In the genomic region with DNA sequence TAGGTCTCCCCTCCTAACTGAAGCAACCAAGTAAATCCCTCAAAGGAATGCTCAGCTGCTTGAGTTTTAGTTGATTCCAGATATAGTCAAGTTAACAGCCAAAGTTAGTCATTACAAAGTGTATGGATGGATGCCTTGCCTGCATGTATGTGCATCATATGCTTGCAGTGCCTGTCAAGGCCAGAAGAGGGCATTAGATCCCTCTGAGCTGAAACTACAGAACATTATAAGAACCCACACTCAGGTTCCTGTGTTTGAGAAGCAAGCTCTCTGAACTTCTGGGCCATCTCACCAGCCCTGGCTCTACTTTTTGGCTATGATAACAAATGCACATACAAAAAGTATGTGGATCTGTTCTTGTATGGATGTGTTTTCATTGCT, we compare ENCODE assay signal across 20 mouse cellular contexts. TPM values are rescaled to one million over a fixed set of nuclear protein-coding genes. Genes with fewer than 3 reads are reported as not detected.
DNase-seq lines count a peak whose midpoint lies in the region; ATAC-seq and TF ChIP-seq lines count a peak whose summit lies in the region.
"Had no signal": no experiment of that assay in that cellular context is flagged by ENCODE, and none has a peak within 500 bp of the region (broad histone marks: within the 10 kb centered on the region; RNA-seq: fewer than 3 reads in every experiment).

No protein-coding gene starts in this region.

- H3K4me3 ChIP-seq in heart, postnatal 0 days (ENCODE audit: low read depth, low read length) = no peak overlapping the region
- H3K4me3 ChIP-seq in liver, postnatal 0 days (ENCODE audit: low read depth, low read length) = no peak overlapping the region
- H3K4me3 ChIP-seq in liver, embryonic 12.5 days = no peak overlapping the region
- H3K4me3 ChIP-seq: heart, embryonic 10.5 days; limb, embryonic 12.5 days; midbrain, embryonic 12.5 days had no signal

- H3K36me3 ChIP-seq in heart, postnatal 0 days (replicated peaks; ENCODE audit: control insufficient read depth, insufficient read depth, low read length) = no peaks in the 10 kb centered on the region
- H3K36me3 ChIP-seq in liver, postnatal 0 days (replicated peaks; ENCODE audit: insufficient read depth, low read length) = no peaks in the 10 kb centered on the region
- no peaks in the 10 kb centered on the region for H3K36me3 ChIP-seq in liver, embryonic 12.5 days
- H3K36me3 ChIP-seq in splenic B cell, adult 2 months (ENCODE audit: control insufficient read depth, insufficient read depth, low read length, poor library complexity, severe bottlenecking) = no peaks in the 10 kb centered on the region
- H3K36me3 ChIP-seq: heart, embryonic 10.5 days; limb, embryonic 12.5 days; midbrain, embryonic 12.5 days had no signal

- no peak overlapping the region for H3K9ac ChIP-seq in heart, postnatal 0 days (replicated peaks; ENCODE audit: low read depth, low read length)
- no peak overlapping the region for H3K9ac ChIP-seq in liver, postnatal 0 days (replicated peaks)
- no peak overlapping the region for H3K9ac ChIP-seq in liver, embryonic 12.5 days
- H3K9ac ChIP-seq: limb, embryonic 12.5 days; midbrain, embryonic 12.5 days had no signal

- 0 out of 2 replicates have a peak, but pooled peaks have one; percentile 16 for TF ChIP-seq CTCF in heart, postnatal 0 days (IDR thresholded peaks at IDR 0.05; ENCODE audit: low read depth)
- TF ChIP-seq CTCF in liver, postnatal 0 days (IDR thresholded peaks at IDR 0.05; ENCODE audit: low read depth) = peak; percentile 49

- no peak for DNase-seq in heart, postnatal 0 days (ENCODE audit: low spot score)
- no peak for DNase-seq in heart, postnatal 14 days
- no peak for DNase-seq in liver, postnatal 0 days
- DNase-seq in ES-CJ7 (ENCODE audit: low read depth, low spot score) = peak; percentile 62
- DNase-seq in splenic B cell, adult 2 months (ENCODE audit: low read depth, low spot score) = peak; percentile 53
- DNase-seq in thymus, postnatal 36 days = no peak
- no peak for DNase-seq in kidney, postnatal 4 days
- DNase-seq: adrenal gland, postnatal 36 days; cerebellum, adult 8-10 months; gastrocnemius, postnatal 10 days had no signal

- peaks cover 39% of the 10 kb centered on the region for H3K4me1 ChIP-seq in heart, postnatal 0 days (ENCODE audit: control insufficient read depth, insufficient read depth)
- H3K4me1 ChIP-seq in liver, postnatal 0 days (ENCODE audit: insufficient read depth) = peaks cover 29% of the 10 kb centered on the region
- peaks cover 27% of the 10 kb centered on the region for H3K4me1 ChIP-seq in liver, embryonic 12.5 days
- H3K4me1 ChIP-seq: limb, embryonic 12.5 days; midbrain, embryonic 12.5 days had no signal

- H3K27me3 ChIP-seq in heart, postnatal 0 days (ENCODE audit: control insufficient read depth, insufficient read depth, low read length) = no peaks in the 10 kb centered on the region
- H3K27me3 ChIP-seq in liver, postnatal 0 days (ENCODE audit: insufficient read depth, low read length) = no peaks in the 10 kb centered on the region
- 0 out of 2 replicates have a peak, but pooled peaks cover 6% of the 10 kb centered on the region for H3K27me3 ChIP-seq in liver, embryonic 12.5 days (replicated peaks)
- H3K27me3 ChIP-seq in splenic B cell, adult 2 months (ENCODE audit: control insufficient read depth, insufficient read depth, low read length, poor library complexity, severe bottlenecking) = no peaks in the 10 kb centered on the region
- H3K27me3 ChIP-seq: limb, embryonic 12.5 days; midbrain, embryonic 12.5 days had no signal

- ATAC-seq in heart, postnatal 0 days (ENCODE audit: insufficient read depth, low read depth) = no peak
- no peak for ATAC-seq in liver, postnatal 0 days
- ATAC-seq in liver, embryonic 12.5 days = no peak
- ATAC-seq: hindbrain, embryonic 16.5 days had no signal

- H3K4me2 ChIP-seq in heart, postnatal 0 days (ENCODE audit: low read depth, low read length) = no peak overlapping the region
- no peak overlapping the region for H3K4me2 ChIP-seq in liver, postnatal 0 days (ENCODE audit: low read depth, low read length)
- no peak overlapping the region for H3K4me2 ChIP-seq in liver, embryonic 12.5 days
- H3K4me2 ChIP-seq: limb, embryonic 12.5 days; midbrain, embryonic 12.5 days had no signal

- TF ChIP-seq EP300 in heart, postnatal 0 days (IDR thresholded peaks at IDR 0.05; ENCODE audit: low read depth) = no peak
- no peak for TF ChIP-seq EP300 in liver, postnatal 0 days (IDR thresholded peaks at IDR 0.05; ENCODE audit: low read depth)

- no peak overlapping the region for H3K27ac ChIP-seq in heart, postnatal 0 days (ENCODE audit: low read depth)
- no peak overlapping the region for H3K27ac ChIP-seq in liver, postnatal 0 days (ENCODE audit: low read depth)
- no peak overlapping the region for H3K27ac ChIP-seq in liver, embryonic 12.5 days
- H3K27ac ChIP-seq: heart, embryonic 10.5 days; limb, embryonic 12.5 days; macrophage; midbrain, embryonic 12.5 days had no signal

- no peaks in the 10 kb centered on the region for H3K9me3 ChIP-seq in heart, postnatal 0 days (replicated peaks; ENCODE audit: control insufficient read depth, low read length)
- 0 out of 2 replicates have a peak, but pooled peaks cover 3% of the 10 kb centered on the region for H3K9me3 ChIP-seq in liver, postnatal 0 days (ENCODE audit: low read length)
- no peaks in the 10 kb centered on the region for H3K9me3 ChIP-seq in liver, embryonic 12.5 days (replicated peaks)
- H3K9me3 ChIP-seq: heart, embryonic 10.5 days; limb, embryonic 12.5 days; midbrain, embryonic 12.5 days had no signal

- intact Hi-C loops in heart, postnatal 14 days (cut with DNase I) = no loop called here

RNA-seq across cellular contexts. Expression of gene Cd81, which starts 7.7 kb away (rescaled TPM):
- 1,221 and 1,316 TPM in 2 replicates for total RNA-seq in heart, postnatal 0 days (2014; rRNA removed; ENCODE audit: low replicate concordance)
- 793 and 811 TPM in 2 replicates for polyA plus RNA-seq in heart, postnatal 0 days (2015; fragmentation: Nextera tagmentation; extraction: Ambion mirVana)
- total RNA-seq in heart, postnatal 14 days (2021) = 100 to 1,000 TPM; 505 to 506 TPM
- polyA plus RNA-seq in liver, postnatal 0 days (2015; fragmentation: Nextera tagmentation; extraction: Ambion mirVana) = 213 and 231 TPM in 2 replicates
- 154 TPM in 2 replicates for polyA plus RNA-seq in liver, embryonic 12.5 days (2016; fragmentation: Nextera tagmentation; extraction: Ambion mirVana)

RNA-seq across cellular contexts. Expression of gene Tssc4, which starts 24.2 kb away (rescaled TPM):
- total RNA-seq in heart, postnatal 0 days (2014; rRNA removed; ENCODE audit: low replicate concordance) = 61.9 and 71.7 TPM in 2 replicates
- polyA plus RNA-seq in heart, postnatal 0 days (2015; fragmentation: Nextera tagmentation; extraction: Ambion mirVana) = 33.7 and 34.0 TPM in 2 replicates
- total RNA-seq in heart, postnatal 14 days (2021) = 10 to 100 TPM; 19.0 to 20.7 TPM
- 24.1 and 25.2 TPM in 2 replicates for polyA plus RNA-seq in liver, postnatal 0 days (2015; fragmentation: Nextera tagmentation; extraction: Ambion mirVana)
- polyA plus RNA-seq in liver, embryonic 12.5 days (2016; fragmentation: Nextera tagmentation; extraction: Ambion mirVana) = 50.2 and 50.5 TPM in 2 replicates

RNA-seq across cellular contexts. Expression of gene Tspan32, which starts 40.0 kb away (rescaled TPM):
- 0.46 and 0.50 TPM in 2 replicates for total RNA-seq in heart, postnatal 0 days (2014; rRNA removed; ENCODE audit: low replicate concordance)
- polyA plus RNA-seq in heart, postnatal 0 days (2015; fragmentation: Nextera tagmentation; extraction: Ambion mirVana) = 1.1 and 1.7 TPM in 2 replicates
- total RNA-seq in heart, postnatal 14 days (2021) = 1 to 10 TPM in 1 of 2 experiments, under 1 TPM in 1; 0.91 to 1.1 TPM
- polyA plus RNA-seq in liver, postnatal 0 days (2015; fragmentation: Nextera tagmentation; extraction: Ambion mirVana) = 31.0 and 37.5 TPM in 2 replicates
- polyA plus RNA-seq in liver, embryonic 12.5 days (2016; fragmentation: Nextera tagmentation; extraction: Ambion mirVana) = 105 and 106 TPM in 2 replicates

RNA-seq across cellular contexts. Expression of gene Trpm5, which starts 49.6 kb away (rescaled TPM):
- 0.61 and 2.1 TPM in 2 replicates for total RNA-seq in heart, postnatal 0 days (2014; rRNA removed; ENCODE audit: low replicate concordance)
- polyA plus RNA-seq in heart, postnatal 0 days (2015; fragmentation: Nextera tagmentation; extraction: Ambion mirVana) = 0.70 and 1.6 TPM in 2 replicates
- total RNA-seq in heart, postnatal 14 days (2021) = under 1 TPM; 0.12 TPM
- 0.13 and 0.42 TPM in 2 replicates for polyA plus RNA-seq in liver, postnatal 0 days (2015; fragmentation: Nextera tagmentation; extraction: Ambion mirVana)
- 1.3 and 1.6 TPM in 2 replicates for polyA plus RNA-seq in liver, embryonic 12.5 days (2016; fragmentation: Nextera tagmentation; extraction: Ambion mirVana)
- total RNA-seq: common myeloid progenitor, adult 5-6 weeks; heart, postnatal 25 days; left cerebral cortex, adult 8-10 months; neutrophil, adult 5-6 weeks had no signal
- polyA plus RNA-seq: macrophage had no signal

Comparison
In these comparisons a context has a peak if more than half of its experiments do, and no peak if none do; other contexts are left out.
1. DNase-seq: peak in ES-CJ7 (single experiment) and splenic B cell, adult 2 months (single experiment); none in heart, postnatal 0 days (single experiment), heart, postnatal 14 days (0 of 2), liver, postnatal 0 days (single experiment), thymus, postnatal 36 days (0 of 2) and kidney, postnatal 4 days (0 of 2).
2. RNA of gene Tspan32, which starts 40.0 kb away (polyA plus RNA-seq): 105 to 106 TPM in liver, embryonic 12.5 days and 31.0 to 37.5 TPM in liver, postnatal 0 days; 1.1 to 1.7 TPM in heart, postnatal 0 days; every median in the first group is over 10 times any median in the second.